Mouse (Mus musculus) C2C12 (cell line): ENCODE measurements around the gene Gramd1b.

ENCODE experiments used
- CEBPB ChIP-seq: IDR thresholded peaks from one replicate; pipeline ENCODE4 v1.6.1; 2011; ENCODE audit warnings: low read depth, mild to moderate bottlenecking, control low read depth, moderate library complexity
- CTCF ChIP-seq: IDR thresholded peaks from one replicate; pipeline ENCODE4 v1.5.1; 2011; ENCODE audit not compliant: control insufficient read depth, insufficient read depth, insufficient read length
- MAX ChIP-seq: IDR thresholded peaks from one replicate; pipeline ENCODE4 v1.6.1; 2011; ENCODE audit warnings: mild to moderate bottlenecking, control low read depth
- MYOD1 ChIP-seq: IDR thresholded peaks from one replicate; pipeline ENCODE4 v1.6.1; 2011; ENCODE audit warnings: low read depth; ENCODE audit not compliant: control insufficient read depth, insufficient read length
- MYOG ChIP-seq: IDR thresholded peaks from one replicate; pipeline ENCODE4 v1.6.1; 2011; ENCODE audit not compliant: control insufficient read depth, insufficient read length; ENCODE audit errors: extremely low read depth
- USF1 ChIP-seq: IDR thresholded peaks from one replicate; pipeline ENCODE4 v1.6.1; 2011; ENCODE audit warnings: low read depth, mild to moderate bottlenecking, control low read depth, moderate library complexity

DNA sequence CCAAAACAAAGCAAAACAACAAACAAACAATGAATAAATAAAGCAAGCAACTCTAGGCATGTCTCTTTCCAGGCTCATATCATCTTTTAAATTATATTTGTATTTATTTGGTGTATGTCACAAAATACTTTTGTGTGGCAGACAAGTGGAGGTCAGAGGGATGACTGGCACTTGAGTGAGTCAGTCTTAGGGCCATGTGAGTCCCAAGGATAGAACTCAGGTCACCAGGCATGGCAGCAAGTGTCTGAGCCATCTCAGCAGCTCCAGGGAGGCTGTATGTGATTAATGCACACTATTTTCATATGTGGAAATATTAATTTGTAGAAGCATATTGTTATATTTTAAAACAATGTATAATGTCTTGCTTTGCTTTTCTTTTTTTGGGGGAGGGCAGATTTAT is 106.3 kb downstream of the Gramd1b start:
- TF ChIP-seq CTCF (no peak), MAX (no peak), MYOD1 (no peak), USF1 (no peak), MYOG (no peak), CEBPB (no peak)
